Mouse (Mus musculus): Measurements from ENCODE around the gene Tas2r124. TPM values are rescaled to one million over a fixed set of nuclear protein-coding genes. Genes with fewer than 3 reads are reported as not detected.

The Tas2r124 gene
- polyA plus RNA-seq (2015; fragmentation: Nextera tagmentation; extraction: Ambion mirVana), result not detected in 2 replicates

- no peak for DNase-seq (ENCODE audit: low spot score)
These were observed at the start of gene Tas2r124 for GRCm38 (mm10) chr6:132754430-132754829. TSS of gene Tas2r124 (plus strand) at chr6:132754730.

- DNase-seq (ENCODE audit: low spot score), result no peak
These were observed 42.7 kb upstream of the Tas2r124 start, which contains the start of gene Tas2r122 for GRCm38 (mm10) chr6:132711828-132712227. TSS of gene Tas2r122 (minus strand) at chr6:132711928.

GRCm38 (mm10) chr6:132737935-132738334 lies 16.6 kb upstream of the Tas2r124 start, which contains the start of gene Tas2r115:
TSS of gene Tas2r115 (minus strand) at chr6:132738035.
- no peak for DNase-seq (ENCODE audit: low spot score)

GRCm38 (mm10) chr6:132750206-132750605 lies 4.3 kb upstream of the Tas2r124 start:
- no peak for DNase-seq (ENCODE audit: low spot score)

GRCm38 (mm10) chr6:132761831-132762230 lies 7.3 kb downstream of the Tas2r124 start, which contains the start of gene Tas2r102:
TSS of gene Tas2r102 (plus strand) at chr6:132762131.
- no peak for DNase-seq (ENCODE audit: low spot score)

- no peak for DNase-seq (ENCODE audit: low spot score)
These were observed 23.5 kb downstream of the Tas2r124 start, which contains the start of gene Tas2r136 for GRCm38 (mm10) chr6:132778062-132778461. TSS of gene Tas2r136 (minus strand) at chr6:132778162.

GRCm38 (mm10) chr6:132795393-132795792 lies 40.9 kb downstream of the Tas2r124 start:
- DNase-seq (ENCODE audit: low spot score), result no peak

- no peak for DNase-seq (ENCODE audit: low spot score)
These were observed 48.0 kb downstream of the Tas2r124 start, which contains the start of gene Tas2r117 for GRCm38 (mm10) chr6:132802518-132802917. TSS of gene Tas2r117 (plus strand) at chr6:132802818.

Other genes with a start within 250 kb of the Tas2r124 start
- not detected in 2 replicates for gene Prh1, start 184.9 kb upstream of the Tas2r124 start, polyA plus RNA-seq (2015; fragmentation: Nextera tagmentation; extraction: Ambion mirVana)
- not detected in 2 replicates for gene Prp2, start 158.8 kb upstream of the Tas2r124 start, polyA plus RNA-seq (2015; fragmentation: Nextera tagmentation; extraction: Ambion mirVana)
- gene A630073D07Rik, start 103.2 kb upstream of the Tas2r124 start, polyA plus RNA-seq (2015; fragmentation: Nextera tagmentation; extraction: Ambion mirVana), result not detected in 2 replicates
- not detected in 2 replicates for gene Tas2r120, start 97.8 kb upstream of the Tas2r124 start, polyA plus RNA-seq (2015; fragmentation: Nextera tagmentation; extraction: Ambion mirVana)
- gene Tas2r121, start 53.7 kb upstream of the Tas2r124 start, polyA plus RNA-seq (2015; fragmentation: Nextera tagmentation; extraction: Ambion mirVana), result not detected in 2 replicates
- gene Tas2r122, start 42.8 kb upstream of the Tas2r124 start, polyA plus RNA-seq (2015; fragmentation: Nextera tagmentation; extraction: Ambion mirVana), result not detected in 2 replicates
- not detected in 2 replicates for gene Tas2r115, start 16.7 kb upstream of the Tas2r124 start, polyA plus RNA-seq (2015; fragmentation: Nextera tagmentation; extraction: Ambion mirVana)
- not detected in 2 replicates for gene Tas2r102, start 7.4 kb downstream of the Tas2r124 start, polyA plus RNA-seq (2015; fragmentation: Nextera tagmentation; extraction: Ambion mirVana)
- not detected in 2 replicates for gene Tas2r136, start 23.4 kb downstream of the Tas2r124 start, polyA plus RNA-seq (2015; fragmentation: Nextera tagmentation; extraction: Ambion mirVana)
- not detected in 2 replicates for gene Tas2r117, start 48.1 kb downstream of the Tas2r124 start, polyA plus RNA-seq (2015; fragmentation: Nextera tagmentation; extraction: Ambion mirVana)
- gene Tas2r123, start 92.4 kb downstream of the Tas2r124 start, polyA plus RNA-seq (2015; fragmentation: Nextera tagmentation; extraction: Ambion mirVana), result not detected in 2 replicates
- not detected in 2 replicates for gene Tas2r116, start 100.7 kb downstream of the Tas2r124 start, polyA plus RNA-seq (2015; fragmentation: Nextera tagmentation; extraction: Ambion mirVana)
- gene Tas2r110, start 113.3 kb downstream of the Tas2r124 start, polyA plus RNA-seq (2015; fragmentation: Nextera tagmentation; extraction: Ambion mirVana), result not detected in 2 replicates
- gene Tas2r113, start 138.3 kb downstream of the Tas2r124 start, polyA plus RNA-seq (2015; fragmentation: Nextera tagmentation; extraction: Ambion mirVana), result not detected in 2 replicates
- not detected in 2 replicates for gene Tas2r125, start 154.9 kb downstream of the Tas2r124 start, polyA plus RNA-seq (2015; fragmentation: Nextera tagmentation; extraction: Ambion mirVana)
- 0.14 TPM in 1 of 2 replicates, not detected in the other for gene Tas2r129, start 196.4 kb downstream of the Tas2r124 start, polyA plus RNA-seq (2015; fragmentation: Nextera tagmentation; extraction: Ambion mirVana)
- gene Tas2r131, start 203.2 kb downstream of the Tas2r124 start, polyA plus RNA-seq (2015; fragmentation: Nextera tagmentation; extraction: Ambion mirVana), result not detected in 2 replicates
- not detected in 2 replicates for gene Tas2r109, start 226.2 kb downstream of the Tas2r124 start, polyA plus RNA-seq (2015; fragmentation: Nextera tagmentation; extraction: Ambion mirVana)

Measured in thymus, postnatal 0 days (tissue).